ENCODE assay signal across 10 mouse cellular contexts in the genomic region with DNA sequence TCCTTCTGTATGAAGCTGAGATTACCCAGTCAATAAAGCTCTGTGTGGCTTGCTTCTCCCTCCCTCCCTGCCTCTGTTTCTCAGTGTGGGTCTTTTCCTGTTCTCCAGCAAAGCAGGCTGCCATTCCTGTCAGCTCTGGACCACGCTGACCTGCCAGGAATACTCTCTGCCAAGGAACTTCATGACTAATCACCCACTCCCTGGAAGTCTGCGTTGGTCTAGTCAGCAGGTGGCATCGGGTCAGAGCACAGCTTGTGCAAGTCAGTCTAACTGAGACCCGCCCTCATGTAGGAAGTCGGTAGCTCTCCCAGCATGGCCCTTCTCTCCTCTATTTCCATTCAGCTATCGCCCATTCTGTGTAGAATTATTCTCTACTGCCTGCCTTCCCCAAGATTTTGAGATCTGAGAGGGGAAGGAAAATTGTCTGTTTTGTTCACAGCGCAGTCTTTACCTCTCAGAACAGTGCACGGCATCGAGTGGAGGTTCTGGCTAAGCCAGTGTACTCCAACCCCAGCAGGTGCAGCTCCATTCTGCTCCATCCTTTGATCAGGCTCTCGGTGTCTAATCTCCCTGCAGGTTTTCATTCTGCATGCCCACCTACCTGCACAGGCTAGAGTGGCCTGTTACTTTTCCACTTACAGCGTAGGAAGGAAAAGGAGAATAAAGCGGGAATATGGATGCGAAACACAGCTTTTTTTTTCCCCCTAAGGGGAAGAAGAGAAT.
DNase-seq lines count a peak whose midpoint lies in the region; ATAC-seq lines count a peak whose summit lies in the region.
"Had no signal": no experiment of that assay in that cellular context is flagged by ENCODE, and none has a peak within 500 bp of the region (broad histone marks: within the 10 kb centered on the region; RNA-seq: fewer than 3 reads in every experiment).

No protein-coding gene starts in this region.

- peaks cover 9% of the 10 kb centered on the region; the same call in 1 of the 2 replicates for H3K4me1 ChIP-seq in forebrain, embryonic 14.5 days (ENCODE audit: control insufficient read depth, insufficient read depth, low read length)
- H3K4me1 ChIP-seq in forebrain, embryonic 10.5 days = peaks cover 22% of the 10 kb centered on the region
- H3K4me1 ChIP-seq: liver, embryonic 13.5 days had no signal

- 49% methylated on average over 13 of the region's 13 CpGs for WGBS in forebrain, embryonic 14.5 days
- 65% methylated on average over 13 of the region's 13 CpGs for WGBS in forebrain, embryonic 10.5 days

- ATAC-seq in forebrain, embryonic 14.5 days = no peak
- no peak for ATAC-seq in granulocyte monocyte progenitor cell, adult 5-6 weeks (replicated peaks; ENCODE audit: poor library complexity, severe bottlenecking)

- intact Hi-C loops in heart, postnatal 14 days (cut with DNase I) = no loop called here

- H3K27me3 ChIP-seq in forebrain, embryonic 14.5 days (replicated peaks; ENCODE audit: control insufficient read depth, insufficient read depth, low read length) = no peaks in the 10 kb centered on the region
- no peaks in the 10 kb centered on the region for H3K27me3 ChIP-seq in forebrain, embryonic 10.5 days (ENCODE audit: poor library complexity, severe bottlenecking)
- H3K27me3 ChIP-seq: heart, embryonic 15.5 days; liver, embryonic 13.5 days had no signal

- no peak overlapping the region for H3K4me3 ChIP-seq in forebrain, embryonic 14.5 days (ENCODE audit: low read depth, low read length)
- H3K4me3 ChIP-seq in forebrain, embryonic 10.5 days = no peak overlapping the region
- H3K4me3 ChIP-seq: heart, embryonic 15.5 days; liver, embryonic 13.5 days had no signal

- H3K9me3 ChIP-seq in forebrain, embryonic 14.5 days (replicated peaks; ENCODE audit: control insufficient read depth, low read length) = no peaks in the 10 kb centered on the region
- no peaks in the 10 kb centered on the region for H3K9me3 ChIP-seq in forebrain, embryonic 10.5 days
- H3K9me3 ChIP-seq: heart, embryonic 15.5 days; liver, embryonic 13.5 days had no signal

- H3K36me3 ChIP-seq in forebrain, embryonic 14.5 days (ENCODE audit: control insufficient read depth, insufficient read depth, low read length) = no peaks in the 10 kb centered on the region
- H3K36me3 ChIP-seq in forebrain, embryonic 10.5 days (replicated peaks) = no peaks in the 10 kb centered on the region
- H3K36me3 ChIP-seq: heart, embryonic 15.5 days; liver, embryonic 13.5 days had no signal

- no peak overlapping the region for H3K9ac ChIP-seq in forebrain, embryonic 14.5 days (ENCODE audit: low read length)
- H3K9ac ChIP-seq: heart, embryonic 15.5 days; liver, embryonic 13.5 days had no signal

- H3K4me2 ChIP-seq in forebrain, embryonic 14.5 days (ENCODE audit: low read length) = no peak overlapping the region
- H3K4me2 ChIP-seq: heart, embryonic 15.5 days; liver, embryonic 13.5 days had no signal

- no peak overlapping the region for H3K27ac ChIP-seq in forebrain, embryonic 14.5 days (ENCODE audit: low read depth, low read length)
- H3K27ac ChIP-seq in forebrain, embryonic 10.5 days = no peak overlapping the region
- H3K27ac ChIP-seq: heart, embryonic 15.5 days; liver, embryonic 13.5 days had no signal

- peak; percentile 31 for DNase-seq in forebrain, embryonic 14.5 days (ENCODE audit: low spot score)
- DNase-seq in forebrain, embryonic 10.5 days (ENCODE audit: extremely low spot score, low spot score) = no peak
- peak; percentile 70 for DNase-seq in ovary, adult 18-20 months (ENCODE audit: low spot score)
- DNase-seq in ovary, postnatal 10 days (ENCODE audit: low spot score) = no peak
- peak; percentile 52 for DNase-seq in heart, postnatal 14 days
- DNase-seq in skeletal muscle tissue, adult 2 months (ENCODE audit: low read depth, low spot score) = peak; percentile 84
- no peak for DNase-seq in thymus, adult 18-20 months
- DNase-seq: liver, embryonic 13.5 days had no signal

Comparison
In these comparisons a context has a peak if more than half of its experiments do, and no peak if none do; other contexts are left out.
1. DNase-seq: peak in forebrain, embryonic 14.5 days (single experiment), ovary, adult 18-20 months (single experiment), heart, postnatal 14 days (2 of 2) and skeletal muscle tissue, adult 2 months (single experiment); none in forebrain, embryonic 10.5 days (single experiment), ovary, postnatal 10 days (single experiment) and thymus, adult 18-20 months (0 of 2).